Mouse (Mus musculus) heart, embryonic 13.5 days (tissue): Measurements from ENCODE around the gene Trio. TPM values are rescaled to one million over a fixed set of nuclear protein-coding genes. Genes with fewer than 3 reads are reported as not detected.
A peak's percentile ranks its signal among the peaks of the same experiment; 100 is the strongest.

Experiments used
- ATAC-seq: fragments of 200-750 bp; cut with Nextera tagmentation; 2 replicates; pipeline ENCODE4 v1.8.0; 2017; ENCODE audit warnings: moderate TSS enrichment; ENCODE audit not compliant: insufficient number of reproducible peaks, low FRiP score, low TSS enrichment; ENCODE audit errors: extremely low read depth
- H3K27ac ChIP-seq: fragments of 300-500 bp; sonication (generic); replicated peaks from 2 replicates; pipeline ENCODE4 v1.5.1; 2015; ENCODE audit warnings: moderate library complexity, mild to moderate bottlenecking, inconsistent platforms
- H3K27me3 ChIP-seq: fragments of 300-500 bp; sonication (generic); replicated peaks from 2 replicates; pipeline ENCODE4 v1.6.1; 2015; ENCODE audit warnings: mild to moderate bottlenecking, inconsistent platforms
- H3K36me3 ChIP-seq: fragments of 300-500 bp; sonication (generic); 2 replicates; pipeline ENCODE4 v1.6.1; 2015; ENCODE audit warnings: mild to moderate bottlenecking, inconsistent platforms
- H3K4me1 ChIP-seq: fragments of 300-500 bp; sonication (generic); 2 replicates; pipeline ENCODE4 v1.6.1; 2015; ENCODE audit warnings: inconsistent platforms
- H3K4me2 ChIP-seq: fragments of 300-500 bp; sonication (generic); 2 replicates; pipeline ENCODE4 v1.6.1; 2015; ENCODE audit warnings: inconsistent platforms, mild to moderate bottlenecking, moderate library complexity
- H3K4me3 ChIP-seq: fragments of 300-500 bp; sonication (generic); 2 replicates; pipeline ENCODE4 v1.5.1; 2015; ENCODE audit warnings: moderate library complexity, mild to moderate bottlenecking, inconsistent platforms
- H3K9ac ChIP-seq: fragments of 300-500 bp; sonication (generic); 2 replicates; pipeline ENCODE4 v1.6.1; 2015; ENCODE audit warnings: inconsistent platforms, mild to moderate bottlenecking, moderate library complexity
- H3K9me3 ChIP-seq: fragments of 300-500 bp; sonication (generic); 2 replicates; pipeline ENCODE4 v1.6.1; 2016; ENCODE audit warnings: inconsistent platforms
- WGBS: fragments of 180-500 bp; shearing (Covaris S2); methylation state at CpG from one replicate; pipeline ENCODE4 v1.1.7; 2015; ENCODE audit warnings: mixed read lengths; 5-methylcytosine and 5-hydroxymethylcytosine counted together
- polyA plus RNA-seq: library from polyadenylated mRNA; unstranded; fragments of >200 nt; fragmentation: Nextera tagmentation; extraction: Ambion mirVana; gene quantifications from 2 replicates; pipeline ENCODE4 v1.2.1, GENCODE M21; 2015

The Trio gene
- polyA plus RNA-seq, 1 experiment from 2014 or later: 17.5 TPM

GRCm38 (mm10) chr15:27708968-27709612 is 316.6 kb downstream of the Trio start:
- 81% methylated on average over 7 of the region's 7 CpGs for WGBS
- no peak overlapping the region for H3K4me2 ChIP-seq
- ATAC-seq: no peak
- H3K27me3 ChIP-seq: peaks cover 11% of the 10 kb centered on the region; the same call in 1 of the 2 replicates
- H3K4me3 ChIP-seq: no peak overlapping the region
- no peak overlapping the region for H3K27ac ChIP-seq
- H3K9ac ChIP-seq: no peak overlapping the region
- H3K4me1 ChIP-seq: no peaks in the 10 kb centered on the region
- H3K9me3 ChIP-seq: no peaks in the 10 kb centered on the region
- H3K36me3 ChIP-seq: no peaks in the 10 kb centered on the region

GRCm38 (mm10) chr15:27708499-27708898 is 317.1 kb downstream of the Trio start:
- H3K27me3 ChIP-seq: peaks cover 13% of the 10 kb centered on the region; the same call in 1 of the 2 replicates
- H3K9me3 ChIP-seq: no peaks in the 10 kb centered on the region
- H3K27ac ChIP-seq: no peak overlapping the region
- ATAC-seq: no peak
- H3K36me3 ChIP-seq: no peaks in the 10 kb centered on the region
- no peak overlapping the region for H3K4me3 ChIP-seq
- 63% methylated on average over 3 of the region's 3 CpGs for WGBS
- H3K4me1 ChIP-seq: no peaks in the 10 kb centered on the region
- H3K9ac ChIP-seq: no peak overlapping the region
- no peak overlapping the region for H3K4me2 ChIP-seq

GRCm38 (mm10) chr15:27702972-27703313 is 322.7 kb downstream of the Trio start:
- peaks cover 13% of the 10 kb centered on the region; the same call in 1 of the 2 replicates for H3K27me3 ChIP-seq
- ATAC-seq: no peak
- H3K9me3 ChIP-seq: no peaks in the 10 kb centered on the region; the same call in 1 of the 2 replicates
- no peak overlapping the region for H3K4me2 ChIP-seq
- H3K4me3 ChIP-seq: no peak overlapping the region
- H3K4me1 ChIP-seq: peaks cover 14% of the 10 kb centered on the region
- peak overlapping the region; percentile 50 for H3K27ac ChIP-seq
- no peak overlapping the region for H3K9ac ChIP-seq
- WGBS: 25% methylated on average over 1 of the region's 1 CpGs
- no peaks in the 10 kb centered on the region for H3K36me3 ChIP-seq

DNA sequence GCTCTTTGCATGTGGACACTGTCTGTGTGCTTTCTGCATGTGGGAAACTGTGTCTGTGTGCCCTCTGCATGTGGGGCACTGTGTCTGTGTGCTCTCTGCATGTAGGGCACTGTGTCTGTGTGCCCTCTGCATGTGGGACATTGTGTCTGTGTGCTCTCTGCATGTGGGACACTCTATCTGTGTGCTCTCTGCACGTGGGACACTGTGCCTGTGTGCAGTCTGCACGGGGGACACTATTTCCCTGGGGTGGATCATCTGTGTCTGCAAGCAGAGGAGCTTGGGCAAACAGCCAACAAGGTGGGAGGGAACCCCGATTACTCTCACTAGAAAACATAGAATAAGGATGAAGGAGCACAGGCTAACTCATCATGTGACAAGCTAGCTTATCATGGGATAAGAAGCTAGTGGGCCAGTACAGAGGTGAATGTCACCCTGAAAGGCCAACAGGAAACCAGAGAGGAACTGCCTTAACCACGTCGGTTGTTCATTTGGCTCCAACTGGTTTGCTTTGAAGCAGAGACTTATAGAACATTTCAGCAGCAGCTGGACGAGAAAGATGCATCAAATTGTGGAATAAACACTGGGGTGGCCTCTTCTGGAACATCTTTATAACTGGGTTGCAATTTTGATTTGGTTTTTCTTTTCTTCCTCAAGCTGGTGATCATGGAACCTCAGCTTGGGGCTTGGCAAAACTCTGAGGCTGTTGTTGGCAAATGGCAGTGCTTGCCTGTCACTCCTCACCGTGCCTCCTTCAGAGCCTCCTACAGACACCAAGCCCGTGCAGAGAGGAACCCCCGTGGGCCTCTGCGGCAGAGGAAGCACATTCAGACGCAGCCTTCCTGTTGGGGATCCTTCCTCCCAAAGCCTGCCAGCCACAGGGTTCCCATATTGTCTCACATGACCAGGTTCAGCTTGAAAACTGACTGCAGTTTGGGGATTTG is 323.3 kb downstream of the Trio start:
- Histone ChIP-seq H3K4me3 (no peak overlapping the region), H3K4me2 (no peak overlapping the region), H3K9me3 (no peaks in the 10 kb centered on the region; the same call in 1 of the 2 replicates), H3K27me3 (peaks cover 13% of the 10 kb centered on the region; the same call in 1 of the 2 replicates), H3K27ac (peak overlapping the region; percentile 50), H3K4me1 (peaks cover 14% of the 10 kb centered on the region), H3K9ac (no peak overlapping the region), H3K36me3 (no peaks in the 10 kb centered on the region)
- ATAC-seq: no peak
- 28% methylated on average over 11 of the region's 11 CpGs for WGBS

GRCm38 (mm10) chr15:27697632-27698031 is 328.0 kb downstream of the Trio start:
- H3K4me1 ChIP-seq: peaks cover 6% of the 10 kb centered on the region; the same call in 1 of the 2 replicates
- no peaks in the 10 kb centered on the region; the same call in 1 of the 2 replicates for H3K9me3 ChIP-seq
- H3K27ac ChIP-seq: no peak overlapping the region
- no peak overlapping the region for H3K4me3 ChIP-seq
- H3K36me3 ChIP-seq: no peaks in the 10 kb centered on the region
- no peak overlapping the region for H3K9ac ChIP-seq
- H3K4me2 ChIP-seq: no peak overlapping the region
- 75% methylated on average over 5 of the region's 5 CpGs for WGBS
- H3K27me3 ChIP-seq: peaks cover 9% of the 10 kb centered on the region
- no peak for ATAC-seq

DNA sequence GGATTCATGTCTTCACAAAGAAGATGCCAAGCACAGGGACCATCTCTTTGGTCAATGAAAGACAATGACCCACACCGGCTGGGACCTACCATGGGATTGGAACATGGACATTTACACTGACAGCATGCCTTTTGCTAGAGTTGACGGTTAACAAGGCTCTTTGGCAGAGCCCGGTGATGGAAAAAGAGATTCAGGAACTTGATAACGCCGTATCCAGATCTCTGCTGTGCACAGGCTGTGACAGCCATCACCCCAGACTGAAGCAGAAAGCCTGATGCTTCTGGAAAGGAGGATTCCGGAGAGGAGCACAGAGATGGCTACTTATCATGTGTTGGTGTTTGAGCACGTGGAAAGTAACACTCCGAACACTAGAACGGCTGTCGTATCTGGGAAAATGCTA is 332.4 kb downstream of the Trio start:
- Histone ChIP-seq H3K4me2 (no peak overlapping the region), H3K4me1 (peaks cover 3% of the 10 kb centered on the region; the same call in 1 of the 2 replicates), H3K9ac (no peak overlapping the region), H3K36me3 (no peaks in the 10 kb centered on the region), H3K27me3 (peaks cover 12% of the 10 kb centered on the region), H3K9me3 (no peaks in the 10 kb centered on the region), H3K27ac (no peak overlapping the region), H3K4me3 (no peak overlapping the region)
- 65% methylated on average over 10 of the region's 10 CpGs for WGBS
- ATAC-seq: no peak

GRCm38 (mm10) chr15:27692161-27692560 is 333.5 kb downstream of the Trio start:
- peaks cover 8% of the 10 kb centered on the region; the same call in 1 of the 2 replicates for H3K4me1 ChIP-seq
- H3K27ac ChIP-seq: no peak overlapping the region
- no peak for ATAC-seq
- H3K9me3 ChIP-seq: no peaks in the 10 kb centered on the region
- H3K4me2 ChIP-seq: no peak overlapping the region
- H3K27me3 ChIP-seq: peaks cover 12% of the 10 kb centered on the region
- no peaks in the 10 kb centered on the region for H3K36me3 ChIP-seq
- no peak overlapping the region for H3K4me3 ChIP-seq
- H3K9ac ChIP-seq: no peak overlapping the region
- 70% methylated on average over 7 of the region's 7 CpGs for WGBS

GRCm38 (mm10) chr15:27691213-27691612 is 334.4 kb downstream of the Trio start:
- H3K9ac ChIP-seq: no peak overlapping the region
- H3K9me3 ChIP-seq: no peaks in the 10 kb centered on the region
- no peak for ATAC-seq
- H3K4me1 ChIP-seq: peaks cover 8% of the 10 kb centered on the region; the same call in 1 of the 2 replicates
- WGBS: 72% methylated on average over 7 of the region's 7 CpGs
- H3K27ac ChIP-seq: no peak overlapping the region
- H3K36me3 ChIP-seq: no peaks in the 10 kb centered on the region
- no peak overlapping the region for H3K4me3 ChIP-seq
- peaks cover 4% of the 10 kb centered on the region for H3K27me3 ChIP-seq
- H3K4me2 ChIP-seq: no peak overlapping the region

DNA sequence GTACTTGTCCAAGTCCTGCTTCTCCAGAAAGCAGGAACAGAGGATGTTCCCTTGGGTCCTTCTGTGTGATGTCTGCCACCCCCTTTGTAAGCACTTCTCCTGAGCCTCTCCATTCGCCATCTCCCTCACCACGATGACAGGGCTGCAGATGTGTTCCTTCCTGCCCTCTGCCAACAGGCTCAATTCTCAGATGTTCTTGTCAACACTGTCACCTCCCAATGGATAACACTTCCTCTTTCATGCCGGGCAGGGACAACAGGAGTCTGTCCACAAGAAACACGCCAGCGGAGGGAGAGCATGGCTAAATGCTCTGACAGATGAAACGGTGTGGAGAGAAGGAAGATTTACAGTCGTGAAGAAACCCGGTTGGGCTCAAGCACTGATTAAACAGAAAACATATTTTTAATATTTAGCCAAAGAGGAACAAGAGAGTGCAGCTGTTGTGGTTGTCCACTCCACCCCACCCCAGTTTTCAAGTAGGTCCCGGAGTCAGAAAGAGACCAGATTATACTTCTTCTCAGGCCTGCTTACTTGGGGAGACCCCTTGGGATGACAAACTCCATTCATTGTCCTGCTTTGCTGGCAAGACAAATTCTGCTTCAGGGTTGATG is 337.5 kb downstream of the Trio start:
- Histone ChIP-seq H3K27ac (no peak overlapping the region), H3K9me3 (no peaks in the 10 kb centered on the region), H3K4me1 (peaks cover 8% of the 10 kb centered on the region; the same call in 1 of the 2 replicates), H3K4me3 (no peak overlapping the region), H3K27me3 (peaks cover 28% of the 10 kb centered on the region), H3K36me3 (no peaks in the 10 kb centered on the region), H3K4me2 (no peak overlapping the region), H3K9ac (no peak overlapping the region)
- no peak for ATAC-seq
- WGBS: 29% methylated on average over 9 of the region's 9 CpGs

DNA sequence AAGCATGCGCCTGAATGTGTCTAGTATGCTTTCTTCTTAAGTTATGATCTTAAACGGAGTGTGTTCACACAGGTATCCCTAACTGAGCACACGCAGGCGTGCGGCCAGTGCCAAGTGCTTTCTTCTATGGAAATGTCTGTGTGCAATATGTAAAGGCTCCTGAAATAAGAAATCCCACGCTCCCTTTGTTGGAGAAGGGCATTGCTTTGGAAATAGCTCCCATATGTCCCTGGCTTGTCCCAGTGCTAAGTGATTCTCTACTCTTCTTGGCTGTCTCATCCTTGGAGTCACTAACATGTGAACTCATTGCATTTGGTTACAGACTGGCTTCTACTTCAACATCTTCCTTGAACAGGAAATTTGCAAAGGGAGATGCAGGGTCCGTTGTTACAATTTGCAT is 340.8 kb downstream of the Trio start:
- WGBS: 80% methylated on average over 7 of the region's 7 CpGs
- ATAC-seq: no peak

DNA sequence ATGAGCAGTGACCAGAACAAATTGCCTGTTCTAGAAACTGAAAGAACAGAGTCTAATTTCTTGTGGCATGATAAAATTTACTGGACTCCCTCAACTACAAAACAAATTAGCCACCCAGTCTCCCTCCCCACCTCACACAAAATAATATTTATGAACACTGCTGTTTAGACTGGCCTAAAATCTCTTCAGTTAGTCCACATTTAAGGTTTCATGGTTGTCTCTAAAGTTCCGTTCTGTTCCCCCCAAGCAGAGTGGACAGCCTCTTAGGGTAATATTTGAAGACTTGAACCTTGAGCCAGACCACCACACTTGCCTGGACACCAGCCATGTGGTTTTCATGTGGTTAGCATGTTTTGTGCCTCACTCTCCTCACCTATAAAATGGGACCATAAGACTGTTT is 342.4 kb downstream of the Trio start:
- Histone ChIP-seq H3K4me3 (no peak overlapping the region), H3K9ac (no peak overlapping the region), H3K36me3 (no peaks in the 10 kb centered on the region), H3K4me1 (peaks cover 13% of the 10 kb centered on the region), H3K27ac (no peak overlapping the region), H3K9me3 (no peaks in the 10 kb centered on the region), H3K27me3 (peaks cover 52% of the 10 kb centered on the region), H3K4me2 (no peak overlapping the region)
- no peak for ATAC-seq
- 58% methylated on average over 1 of the region's 1 CpGs for WGBS

More for the DNA sequence above, 340.8 kb downstream of the Trio start:
- Histone ChIP-seq H3K4me3 (no peak overlapping the region), H3K4me1 (peaks cover 16% of the 10 kb centered on the region), H3K9me3 (no peaks in the 10 kb centered on the region), H3K4me2 (no peak overlapping the region), H3K36me3 (no peaks in the 10 kb centered on the region), H3K27me3 (peaks cover 38% of the 10 kb centered on the region), H3K27ac (no peak overlapping the region), H3K9ac (no peak overlapping the region)
